Mouse (Mus musculus) forebrain, embryonic 14.5 days (tissue): ENCODE measurements around the gene Palld. TPM values are rescaled to one million over a fixed set of nuclear protein-coding genes. Genes with fewer than 3 reads are reported as not detected.

Experiments used
- ATAC-seq: fragments of 200-750 bp; cut with Nextera tagmentation; 2 replicates; pipeline ENCODE4 v1.8.0; 2017; ENCODE audit warnings: mild to moderate bottlenecking, moderate library complexity
- DNase-seq: peaks from one replicate; pipeline ENCODE4 v3.0.0-alpha.2; 2015; ENCODE audit warnings: low spot score
- H3K27ac ChIP-seq: fragments of 300-500 bp; sonication (generic); 2 replicates; pipeline ENCODE4 v1.5.1; 2014; ENCODE audit warnings: low read depth, mild to moderate bottlenecking, control low read depth, low read length, moderate library complexity
- H3K27me3 ChIP-seq: fragments of 300-500 bp; sonication (generic); replicated peaks from 2 replicates; pipeline ENCODE4 v1.6.1; 2014; ENCODE audit warnings: low read length, control low read depth, mixed read lengths; ENCODE audit not compliant: control insufficient read depth, insufficient read depth
- H3K36me3 ChIP-seq: fragments of 300-500 bp; sonication (generic); 2 replicates; pipeline ENCODE4 v1.6.1; 2014; ENCODE audit warnings: low read length, control low read depth; ENCODE audit not compliant: control insufficient read depth, insufficient read depth
- H3K4me1 ChIP-seq: fragments of 300-500 bp; sonication (generic); 2 replicates; pipeline ENCODE4 v1.6.1; 2014; ENCODE audit warnings: antibody characterized with exemption, low read length, control low read depth; ENCODE audit not compliant: control insufficient read depth, insufficient read depth
- H3K4me2 ChIP-seq: fragments of 300-500 bp; sonication (generic); 2 replicates; pipeline ENCODE4 v1.6.1; 2014; ENCODE audit warnings: mild to moderate bottlenecking, control low read depth, low read length
- H3K4me3 ChIP-seq: fragments of 300-500 bp; sonication (generic); 2 replicates; pipeline ENCODE4 v1.5.1; 2014; ENCODE audit warnings: low read depth, low read length, control low read depth
- H3K9ac ChIP-seq: fragments of 300-500 bp; sonication (generic); 2 replicates; pipeline ENCODE4 v1.6.1; 2014; ENCODE audit warnings: mild to moderate bottlenecking, low read length, control low read depth, moderate library complexity
- H3K9me3 ChIP-seq: fragments of 300-500 bp; sonication (generic); replicated peaks from 2 replicates; pipeline ENCODE4 v1.6.1; 2016; ENCODE audit warnings: low read length, control low read depth, mixed read lengths; ENCODE audit not compliant: control insufficient read depth
- WGBS: fragments of 180-500 bp; shearing (Covaris S2); extraction: QIAGEN DNeasy Blood & Tissue Kit; methylation state at CpG from one replicate; pipeline ENCODE4 v1.1.7; 2014; 5-methylcytosine and 5-hydroxymethylcytosine counted together
- polyA plus RNA-seq: library from polyadenylated mRNA; unstranded; fragments of >200 nt; fragmentation: Nextera tagmentation; extraction: Ambion mirVana; gene quantifications from 2 replicates; pipeline ENCODE4 v1.2.1, GENCODE M21; 2014

Gene Palld
- polyA plus RNA-seq, 1 experiment from 2014 or later: 15.9 TPM

GRCm38 (mm10) chr8:61695416-61695815, 207.1 kb downstream of the Palld start:
- Histone ChIP-seq H3K9ac (no peak overlapping the region), H3K27ac (no peak overlapping the region), H3K27me3 (no peaks in the 10 kb centered on the region), H3K4me3 (no peak overlapping the region), H3K4me2 (no peak overlapping the region), H3K4me1 (no peaks in the 10 kb centered on the region; the same call in 1 of the 2 replicates), H3K36me3 (no peaks in the 10 kb centered on the region), H3K9me3 (no peaks in the 10 kb centered on the region)
- ATAC-seq (no peak), DNase-seq (no peak)
- WGBS: 33% methylated on average over 1 of the region's 1 CpGs

- ATAC-seq: no peak
- 15% methylated on average over 4 of the region's 4 CpGs for WGBS
- Histone ChIP-seq H3K27me3 (no peaks in the 10 kb centered on the region), H3K9ac (no peak overlapping the region), H3K9me3 (no peaks in the 10 kb centered on the region), H3K4me2 (no peak overlapping the region), H3K4me3 (no peak overlapping the region), H3K36me3 (no peaks in the 10 kb centered on the region), H3K27ac (no peak overlapping the region), H3K4me1 (no peaks in the 10 kb centered on the region; the same call in 1 of the 2 replicates)
- DNase-seq: no peak
Observed at GRCm38 (mm10) chr8:61692866-61693265, 209.6 kb downstream of the Palld start.

- ATAC-seq: no peak
- Histone ChIP-seq H3K9me3 (no peaks in the 10 kb centered on the region), H3K36me3 (no peaks in the 10 kb centered on the region), H3K27ac (no peak overlapping the region), H3K4me1 (no peaks in the 10 kb centered on the region; the same call in 1 of the 2 replicates), H3K9ac (no peak overlapping the region), H3K4me2 (no peak overlapping the region), H3K27me3 (no peaks in the 10 kb centered on the region), H3K4me3 (no peak overlapping the region)
- 86% methylated on average over 3 of the region's 3 CpGs for WGBS
- DNase-seq: no peak
Observed at GRCm38 (mm10) chr8:61692129-61692528, 210.4 kb downstream of the Palld start.

- DNase-seq (no peak), ATAC-seq (no peak)
- no peaks in the 10 kb centered on the region; the same call in 1 of the 2 replicates for H3K4me1 ChIP-seq
- H3K27ac ChIP-seq: no peak overlapping the region
- H3K9ac ChIP-seq: no peak overlapping the region
- H3K4me2 ChIP-seq: no peak overlapping the region
- no peak overlapping the region for H3K4me3 ChIP-seq
- WGBS: 28% methylated on average over 1 of the region's 1 CpGs
- H3K27me3 ChIP-seq: no peaks in the 10 kb centered on the region
- H3K9me3 ChIP-seq: no peaks in the 10 kb centered on the region
- no peaks in the 10 kb centered on the region for H3K36me3 ChIP-seq
Observed at GRCm38 (mm10) chr8:61691391-61691790, 211.1 kb downstream of the Palld start.

- Histone ChIP-seq H3K27me3 (no peaks in the 10 kb centered on the region), H3K27ac (no peak overlapping the region), H3K4me1 (no peaks in the 10 kb centered on the region), H3K9me3 (no peaks in the 10 kb centered on the region), H3K9ac (no peak overlapping the region), H3K4me2 (no peak overlapping the region), H3K4me3 (no peak overlapping the region), H3K36me3 (0 out of 2 replicates have a peak, but pooled peaks cover 3% of the 10 kb centered on the region)
- no peak for DNase-seq
- WGBS: 84% methylated on average over 4 of the region's 4 CpGs
- ATAC-seq: no peak
Observed at GRCm38 (mm10) chr8:61687071-61687470, 215.4 kb downstream of the Palld start.

- Histone ChIP-seq H3K36me3 (0 out of 2 replicates have a peak, but pooled peaks cover 3% of the 10 kb centered on the region), H3K27ac (no peak overlapping the region), H3K27me3 (no peaks in the 10 kb centered on the region), H3K9me3 (no peaks in the 10 kb centered on the region), H3K4me3 (no peak overlapping the region), H3K4me2 (no peak overlapping the region), H3K4me1 (no peaks in the 10 kb centered on the region), H3K9ac (no peak overlapping the region)
- ATAC-seq (no peak), DNase-seq (peak; percentile 35)
Observed at GRCm38 (mm10) chr8:61686340-61686739, 216.2 kb downstream of the Palld start.

GRCm38 (mm10) chr8:61685280-61685679, 217.2 kb downstream of the Palld start:
- 96% methylated on average over 1 of the region's 1 CpGs for WGBS
- H3K36me3 ChIP-seq: 0 out of 2 replicates have a peak, but pooled peaks cover 3% of the 10 kb centered on the region

GRCm38 (mm10) chr8:61684280-61684939, 218.1 kb downstream of the Palld start:
- Histone ChIP-seq H3K4me2 (no peak overlapping the region), H3K4me3 (no peak overlapping the region), H3K27me3 (no peaks in the 10 kb centered on the region), H3K9ac (no peak overlapping the region), H3K27ac (no peak overlapping the region), H3K36me3 (0 out of 2 replicates have a peak, but pooled peaks cover 3% of the 10 kb centered on the region), H3K9me3 (no peaks in the 10 kb centered on the region), H3K4me1 (no peaks in the 10 kb centered on the region)
- ATAC-seq: no peak
- no peak for DNase-seq
- 92% methylated on average over 4 of the region's 4 CpGs for WGBS

More at GRCm38 (mm10) chr8:61685280-61685679, 217.2 kb downstream of the Palld start:
- DNase-seq (no peak), ATAC-seq (no peak)
- no peaks in the 10 kb centered on the region for H3K4me1 ChIP-seq
- no peak overlapping the region for H3K9ac ChIP-seq
- H3K27ac ChIP-seq: no peak overlapping the region
- H3K27me3 ChIP-seq: no peaks in the 10 kb centered on the region
- H3K4me3 ChIP-seq: no peak overlapping the region
- no peak overlapping the region for H3K4me2 ChIP-seq
- H3K9me3 ChIP-seq: no peaks in the 10 kb centered on the region

- Histone ChIP-seq H3K9me3 (no peaks in the 10 kb centered on the region), H3K27ac (no peak overlapping the region), H3K27me3 (no peaks in the 10 kb centered on the region), H3K4me3 (no peak overlapping the region), H3K4me2 (no peak overlapping the region), H3K36me3 (0 out of 2 replicates have a peak, but pooled peaks cover 3% of the 10 kb centered on the region), H3K9ac (no peak overlapping the region), H3K4me1 (no peaks in the 10 kb centered on the region)
- DNase-seq (no peak), ATAC-seq (no peak)
- 92% methylated on average over 2 of the region's 2 CpGs for WGBS
Observed at GRCm38 (mm10) chr8:61682902-61683301, 219.6 kb downstream of the Palld start.
